Mouse (Mus musculus): ENCODE data around the gene Necap2.

Necap2 gene

DNA sequence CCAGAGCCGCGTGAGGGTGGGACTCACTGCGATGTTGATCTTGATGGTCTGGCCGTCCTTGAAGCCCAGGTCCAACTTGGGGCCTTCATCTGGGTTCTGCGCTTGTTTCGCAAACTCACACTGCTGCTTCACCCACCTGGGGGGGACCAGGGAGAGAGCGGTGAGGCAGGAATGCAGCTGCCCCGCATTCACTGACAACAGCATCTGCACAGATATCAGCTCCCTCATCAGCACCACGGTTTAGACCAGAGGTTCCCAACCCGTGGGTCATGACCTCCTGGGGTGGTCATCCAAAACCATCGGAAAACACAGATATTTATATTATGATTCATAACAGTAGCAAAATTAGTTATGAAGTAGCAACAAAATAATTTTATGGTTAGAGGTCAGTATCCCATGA is 5.7 kb downstream of the Necap2 start:
- DNase-seq, result no peak

DNA sequence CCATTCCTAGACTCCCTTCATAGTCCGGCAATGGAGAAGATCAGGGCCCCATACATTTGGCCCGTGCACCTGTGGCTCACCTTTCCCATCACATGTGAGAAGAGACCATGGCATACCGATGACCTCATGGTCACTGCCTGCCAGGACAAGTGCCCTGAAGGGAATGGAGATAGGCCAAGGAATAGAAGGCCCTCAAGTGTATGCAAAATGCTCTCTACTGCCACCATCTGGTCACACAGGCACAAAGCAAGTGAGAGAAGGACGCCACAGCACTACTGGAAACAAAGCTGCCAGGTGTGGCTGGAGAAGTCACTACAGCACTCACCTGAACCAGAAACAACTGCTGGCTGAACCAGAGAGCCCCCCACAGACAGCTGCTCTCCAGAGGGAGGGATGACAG is 8.4 kb downstream of the Necap2 start:
- DNase-seq, result peak; percentile 63 to 73

DNA sequence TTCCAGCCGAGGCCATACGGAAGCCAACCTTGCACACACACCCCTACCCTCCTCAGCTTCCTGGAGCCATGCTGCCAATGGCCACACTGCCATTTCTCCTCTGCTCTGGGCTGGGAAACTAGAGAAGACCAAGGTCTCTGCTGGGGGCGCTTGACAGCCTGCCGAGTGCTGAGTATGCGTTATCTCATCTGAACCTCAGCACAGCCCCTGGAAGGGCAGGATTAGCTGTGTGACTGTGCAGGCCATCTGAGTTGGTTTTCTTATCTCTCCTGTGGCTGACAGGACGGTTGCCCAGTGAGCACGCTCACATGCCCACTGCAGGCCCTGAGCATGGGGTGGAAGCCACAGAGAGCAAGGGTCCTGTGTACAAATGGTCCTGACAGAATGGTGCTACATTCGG is 9.5 kb downstream of the Necap2 start:
- DNase-seq, result no peak

DNA sequence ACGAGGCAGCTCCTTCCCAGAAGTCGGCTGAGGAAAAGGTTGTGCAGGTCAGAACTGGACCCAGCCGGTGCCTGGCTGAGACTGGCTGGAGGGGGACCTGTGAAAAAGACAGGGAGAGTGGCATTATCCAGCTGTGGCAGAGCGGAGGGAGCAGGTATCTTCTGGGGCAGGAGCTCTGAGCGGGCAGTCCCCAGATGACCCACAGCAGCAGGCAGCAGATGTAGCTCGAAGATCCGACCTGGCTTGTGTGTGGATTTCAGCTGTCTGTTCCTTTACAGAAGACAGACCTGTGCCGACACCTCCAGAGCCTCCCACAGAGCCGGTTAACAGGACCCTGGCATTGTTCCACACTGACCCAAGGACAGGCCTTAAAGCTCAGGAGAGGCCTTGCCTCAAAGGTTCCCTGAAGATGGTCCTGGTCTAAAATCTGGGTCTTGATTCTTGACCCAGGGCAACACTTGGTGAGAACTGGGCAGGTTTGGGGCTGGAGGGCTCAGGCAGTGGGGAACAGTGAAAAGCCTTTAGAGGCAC is 10.6 kb downstream of the Necap2 start:
- no peak for DNase-seq

DNA sequence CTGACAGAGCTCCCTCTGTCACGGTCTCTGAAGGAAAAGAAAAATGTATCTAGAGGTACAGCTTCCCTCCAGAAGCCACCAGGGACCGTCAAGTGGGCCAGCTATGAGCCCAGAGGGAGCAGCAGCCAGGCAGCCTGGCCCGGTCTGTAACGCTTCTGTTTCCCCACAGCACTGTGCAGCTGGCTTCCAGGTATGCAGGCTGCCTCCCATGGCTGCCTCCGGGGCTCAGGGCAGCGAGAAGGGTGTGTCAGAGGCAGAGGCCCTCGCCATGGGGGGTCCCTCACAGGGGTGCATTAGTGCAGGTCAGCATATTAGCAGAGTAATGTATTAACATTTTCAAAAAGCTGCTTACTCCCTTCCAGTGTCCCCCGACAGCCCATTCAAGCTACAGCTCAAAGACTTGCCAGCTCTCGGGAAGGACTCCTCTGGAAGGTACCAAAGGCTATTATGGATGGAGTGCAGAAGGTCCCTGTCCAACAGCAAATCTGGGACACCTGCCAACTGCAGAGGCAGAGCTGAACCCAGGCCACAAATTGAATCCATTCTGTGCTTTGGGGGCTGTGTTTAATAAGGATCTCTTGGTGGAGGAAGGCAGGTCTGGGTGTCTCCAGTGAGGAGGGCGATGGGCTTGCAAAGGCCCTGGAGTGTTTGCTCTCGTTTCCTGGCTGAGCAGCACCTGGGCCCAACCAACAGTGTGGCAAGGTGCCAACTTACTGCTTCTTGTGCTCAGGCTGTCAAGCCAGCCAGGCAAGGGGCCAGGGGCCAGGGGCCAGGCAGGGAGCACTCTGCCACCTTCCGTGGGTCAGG is 11.2 kb downstream of the Necap2 start:
- DNase-seq, result peak; percentile 68 to 77

DNA sequence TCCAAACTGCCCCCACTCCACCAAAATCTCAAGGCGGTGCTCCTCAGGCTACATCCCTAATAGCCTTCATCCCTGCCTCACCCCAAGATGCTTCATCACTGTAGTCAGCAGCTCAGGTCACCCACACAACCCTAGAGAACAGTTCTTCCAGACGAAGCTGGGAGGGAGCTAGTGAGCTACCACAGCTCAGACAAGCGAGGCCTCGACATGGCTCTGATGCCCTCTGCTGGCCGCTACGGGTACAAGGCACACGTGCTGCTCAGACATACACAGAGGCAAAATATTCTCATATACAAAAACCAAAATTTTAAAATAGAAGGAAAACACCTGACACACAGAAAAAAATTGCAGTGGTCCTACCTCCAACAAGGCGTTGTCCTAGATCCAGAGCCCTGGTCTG is 13.0 kb downstream of the Necap2 start:
- DNase-seq, result peak; percentile 76 to 84

DNA sequence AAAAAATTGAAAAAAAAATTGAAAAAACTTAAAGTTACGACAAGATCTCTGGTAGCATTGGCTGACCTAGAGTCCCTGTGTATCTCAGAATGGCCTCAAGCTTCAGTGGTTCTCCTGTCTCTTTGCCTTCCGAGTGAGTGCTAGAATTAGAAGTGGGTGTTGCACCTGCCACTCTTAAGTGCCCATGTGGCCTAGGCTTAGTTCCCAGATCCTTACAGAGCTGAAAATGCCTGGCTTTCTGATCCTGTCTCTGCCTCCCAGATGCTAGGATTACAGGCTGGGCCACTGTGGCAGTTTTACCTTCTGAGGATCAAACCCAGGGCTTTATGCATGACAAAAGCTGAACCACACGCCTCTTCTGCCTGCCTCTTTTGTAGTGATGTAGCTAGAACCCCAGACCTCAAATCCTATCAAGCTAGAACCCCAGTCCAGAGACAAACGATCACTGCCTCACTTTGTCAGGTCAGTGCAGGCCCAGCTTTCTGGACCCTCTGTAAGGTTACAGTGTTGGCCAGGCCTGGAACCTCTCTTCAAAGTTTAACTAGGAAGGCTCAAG is 14.0 kb downstream of the Necap2 start:
- no peak for DNase-seq

DNA sequence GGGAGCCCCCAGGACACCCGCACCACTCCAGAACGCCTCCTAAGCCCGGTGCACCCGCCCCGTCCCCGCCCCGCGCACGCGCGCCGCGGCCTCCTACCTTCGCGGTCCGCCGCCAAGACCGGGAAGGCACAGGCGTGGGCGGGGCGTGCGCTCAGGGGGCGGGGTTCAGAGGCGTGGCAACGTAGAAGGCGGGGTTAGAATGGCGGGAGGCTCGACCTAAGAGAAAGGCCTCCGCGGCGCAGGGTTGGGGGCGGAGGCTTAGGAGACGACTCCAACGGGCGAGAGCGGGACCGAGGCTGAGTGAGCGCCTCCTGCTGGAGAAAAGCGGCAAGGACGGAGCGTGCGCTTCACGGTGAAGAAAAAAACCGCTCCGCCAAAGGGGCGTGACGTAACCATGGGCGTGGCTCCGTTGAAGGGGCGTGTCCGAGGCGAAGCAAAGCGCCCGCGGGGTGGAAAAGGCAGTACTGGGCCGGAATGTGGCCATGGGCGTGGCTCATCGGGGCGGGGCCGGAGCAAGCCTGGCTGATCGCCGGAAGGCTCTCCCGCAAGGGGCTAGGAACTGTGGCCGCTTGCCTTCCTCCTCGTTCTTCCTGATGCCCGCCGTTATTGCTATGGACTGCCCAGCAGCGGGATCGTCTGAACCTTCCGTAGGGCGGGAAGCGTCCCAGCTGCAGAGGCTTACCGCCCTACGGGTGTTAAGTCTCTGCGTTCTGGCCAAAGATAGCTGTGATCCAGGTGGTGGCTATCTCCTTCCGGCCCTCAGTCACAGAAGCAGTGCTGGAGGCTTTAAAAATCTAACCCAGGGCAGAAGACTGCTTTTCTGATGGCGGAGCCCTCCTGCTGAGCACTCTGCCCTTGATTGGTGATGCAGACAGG is 17.5 kb downstream of the Necap2 start, which contains the start of gene Crocc:
TSS of gene Crocc (minus strand) at position 125 of the 876 bp plus-strand sequence.
- peak; percentile 98 to 99 for DNase-seq

DNA sequence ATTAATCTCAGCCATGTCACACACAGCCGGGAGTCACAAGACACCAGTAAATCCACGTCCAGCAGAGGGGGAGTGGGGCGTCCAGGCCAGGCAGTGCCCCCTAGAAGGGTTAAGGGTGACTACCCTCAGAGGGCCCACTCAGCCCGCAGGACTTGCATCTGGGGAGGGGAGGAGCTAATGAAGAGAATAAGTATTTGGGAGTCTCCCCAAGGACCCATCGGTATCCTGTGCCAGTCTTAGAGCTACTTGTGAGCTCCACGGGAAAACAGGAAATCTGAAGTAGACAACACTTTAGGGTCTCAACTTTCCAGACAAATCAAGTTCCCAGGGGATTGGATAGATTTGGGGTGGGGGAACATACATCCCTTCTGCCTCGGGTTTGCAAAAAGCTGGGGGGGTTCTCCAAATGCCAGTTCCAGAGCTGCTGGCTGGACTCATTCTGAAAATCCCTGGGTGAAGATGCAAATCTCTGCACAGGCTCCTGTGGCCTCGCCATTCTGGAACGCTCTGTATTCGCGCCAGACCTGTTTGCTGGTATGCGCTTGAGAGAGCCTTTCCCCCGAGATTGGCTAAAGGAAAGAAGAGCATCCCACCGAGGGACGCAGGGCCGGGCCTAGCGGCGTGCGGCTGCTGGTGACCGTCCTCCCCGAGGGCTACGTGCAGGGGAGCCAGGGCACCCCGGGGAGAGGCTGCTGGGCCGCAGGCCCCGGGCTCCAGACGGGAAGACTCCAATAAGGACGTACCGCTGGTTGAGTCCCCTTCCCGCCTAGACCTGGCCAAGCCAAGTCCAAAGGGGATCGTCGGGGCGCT is 18.3 kb downstream of the Necap2 start:
- DNase-seq, result no peak

DNA sequence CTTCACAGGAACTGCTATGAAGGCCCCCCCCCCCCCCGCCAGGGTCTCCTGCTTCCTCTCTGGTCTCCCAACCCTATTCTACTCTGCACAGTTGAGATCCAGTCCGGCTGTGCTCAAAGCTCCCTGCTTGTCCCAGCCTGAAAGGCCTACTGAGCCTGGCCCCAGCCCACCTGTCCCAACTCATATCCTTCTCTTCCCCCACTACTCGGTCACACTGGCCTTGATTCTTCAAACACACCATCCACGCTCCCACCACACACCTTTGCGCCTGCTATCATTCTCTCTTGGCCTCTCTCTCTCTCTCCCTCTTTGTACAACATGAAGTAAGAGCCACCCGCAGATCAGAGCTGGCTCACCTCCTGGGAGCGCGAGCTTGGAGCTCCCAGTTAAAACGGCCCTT is 19.3 kb downstream of the Necap2 start:
- DNase-seq, result no peak

DNA sequence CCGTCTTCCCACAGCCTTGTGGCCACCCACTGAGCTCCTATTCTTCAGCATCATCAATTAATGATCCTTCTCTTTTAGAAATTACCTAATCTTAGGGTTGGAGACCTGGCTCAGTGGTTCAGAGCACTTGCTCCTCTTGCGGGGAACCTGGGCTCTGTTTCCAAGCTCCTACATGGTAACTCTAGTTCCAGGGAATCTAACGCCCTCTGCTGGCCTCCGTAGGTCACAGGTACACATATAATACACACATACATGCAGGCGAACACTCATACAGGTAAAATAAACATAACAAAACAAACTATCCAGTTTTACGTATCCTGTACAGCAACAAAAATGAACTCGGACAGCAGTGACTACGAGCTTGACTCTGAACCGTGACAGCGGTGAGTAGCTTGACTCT is 21.2 kb downstream of the Necap2 start:
- DNase-seq, result no peak

DNA sequence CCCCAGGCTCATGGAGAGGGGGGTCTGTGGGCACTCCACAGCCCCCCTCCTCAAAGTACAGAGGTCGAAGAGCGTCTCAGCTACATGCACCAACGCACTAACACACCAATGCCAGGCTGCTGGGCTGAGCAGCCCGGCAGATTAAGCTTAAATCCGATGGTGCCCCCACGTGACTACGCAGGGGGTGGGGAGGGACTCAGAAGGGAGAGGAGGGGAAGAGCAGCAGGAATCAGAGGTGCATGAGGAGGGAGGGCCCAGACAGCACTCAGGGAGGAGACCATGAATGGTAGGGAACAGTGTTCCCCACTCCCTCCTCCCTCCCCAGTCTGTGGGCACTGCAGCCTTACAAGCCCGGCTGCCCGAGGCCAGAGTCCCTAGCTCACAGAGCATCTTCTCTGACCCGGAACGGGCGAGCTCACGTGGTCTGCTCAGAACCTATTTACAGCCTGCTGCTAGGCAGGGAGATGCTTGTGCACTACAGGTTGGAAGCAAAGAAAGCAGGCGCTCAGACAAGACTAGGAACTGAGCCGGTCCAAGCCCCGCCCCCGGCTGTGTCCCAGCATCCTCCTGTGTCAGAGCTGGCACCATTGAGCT is 24.5 kb downstream of the Necap2 start:
- DNase-seq, result no peak

DNA sequence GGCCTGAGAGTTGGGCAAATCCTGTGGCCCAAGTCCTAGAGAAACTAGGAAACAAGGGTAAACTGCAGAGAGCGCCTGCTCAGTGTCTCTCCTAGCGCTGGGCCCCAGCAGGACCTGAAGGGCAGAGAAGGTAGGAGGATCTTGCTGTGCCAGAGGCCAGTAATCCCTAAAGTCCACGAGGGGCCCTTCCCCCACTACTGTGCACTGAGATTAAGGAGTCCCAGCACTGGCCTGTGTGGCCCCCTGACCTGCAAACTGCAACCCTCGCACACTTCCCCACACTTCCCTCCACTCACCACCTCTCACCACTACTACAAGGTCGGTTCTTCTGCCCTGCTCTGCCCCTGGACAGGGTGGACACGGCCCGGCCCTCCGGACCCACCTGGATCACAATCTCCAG is 25.0 kb downstream of the Necap2 start:
- DNase-seq, result no peak

DNA sequence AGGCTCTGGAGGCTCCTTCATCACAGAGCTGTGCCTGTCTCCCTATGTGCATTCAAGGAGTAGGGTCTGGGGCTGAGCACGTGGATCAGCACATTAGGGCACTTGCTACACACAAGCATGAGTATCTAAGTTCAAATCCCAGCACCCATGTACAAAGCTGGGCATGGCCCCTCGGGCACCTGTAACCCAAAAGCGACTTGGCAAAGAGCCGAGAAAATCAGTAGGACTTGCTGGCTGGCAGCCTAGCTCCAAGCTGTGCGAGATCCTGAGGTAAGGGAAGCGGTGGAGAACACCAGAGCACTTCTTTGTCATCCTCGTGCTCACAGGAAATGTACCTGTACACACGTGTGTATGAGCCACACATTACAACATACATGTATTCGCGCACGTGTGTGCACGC is 25.7 kb downstream of the Necap2 start:
- DNase-seq, result no peak

DNA sequence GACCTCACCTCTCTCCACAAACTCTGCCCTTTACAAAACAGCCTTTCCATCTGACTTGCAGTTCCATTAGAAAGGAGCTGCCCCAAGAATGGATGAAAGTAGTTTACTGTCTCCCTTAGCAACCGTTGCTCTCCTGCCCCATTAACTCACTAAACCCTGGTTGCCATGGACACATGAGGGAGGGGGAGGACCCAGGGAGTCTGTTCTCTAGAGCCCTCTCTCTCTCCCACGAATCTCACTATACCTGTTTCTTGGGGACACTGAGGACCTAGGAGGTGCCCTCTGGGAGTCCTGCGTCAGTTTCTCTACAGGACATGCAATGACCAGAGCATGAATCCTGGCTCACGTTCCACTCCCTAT is 28.7 kb downstream of the Necap2 start:
- peak in 1 of 2 experiments; percentile 47 for DNase-seq

DNA sequence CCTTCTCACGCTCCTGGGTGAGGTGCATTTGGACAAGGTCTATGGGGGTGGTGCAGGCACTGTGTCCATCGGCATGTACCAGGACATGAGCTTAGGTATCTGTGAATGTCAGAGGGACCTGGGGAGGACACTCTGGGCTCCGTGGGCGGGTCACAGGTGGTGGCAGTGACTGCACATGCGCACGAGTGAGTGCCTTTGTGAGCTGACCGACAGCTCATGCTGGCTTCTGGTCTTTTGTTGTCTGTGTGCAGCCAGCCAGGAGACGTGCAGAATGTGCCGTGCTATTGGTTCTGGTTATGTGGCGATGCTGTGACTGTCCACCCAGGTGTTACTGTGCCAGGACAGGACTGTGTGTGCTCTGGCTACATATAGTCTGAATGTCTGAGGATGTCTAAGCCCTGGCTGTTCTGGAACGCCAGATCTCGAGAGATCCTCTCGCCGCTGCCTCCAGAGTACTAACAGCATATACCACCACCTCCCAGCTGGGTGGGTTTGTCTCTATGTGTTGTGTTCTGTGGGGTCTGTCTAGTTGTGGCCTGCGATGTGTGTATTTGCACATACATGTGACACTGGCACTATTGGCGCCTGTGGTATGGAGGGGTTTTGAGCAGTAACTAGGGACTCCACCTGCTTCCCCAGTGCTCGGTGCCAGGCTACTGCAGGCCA is 29.2 kb downstream of the Necap2 start:
- DNase-seq, result no peak

DNA sequence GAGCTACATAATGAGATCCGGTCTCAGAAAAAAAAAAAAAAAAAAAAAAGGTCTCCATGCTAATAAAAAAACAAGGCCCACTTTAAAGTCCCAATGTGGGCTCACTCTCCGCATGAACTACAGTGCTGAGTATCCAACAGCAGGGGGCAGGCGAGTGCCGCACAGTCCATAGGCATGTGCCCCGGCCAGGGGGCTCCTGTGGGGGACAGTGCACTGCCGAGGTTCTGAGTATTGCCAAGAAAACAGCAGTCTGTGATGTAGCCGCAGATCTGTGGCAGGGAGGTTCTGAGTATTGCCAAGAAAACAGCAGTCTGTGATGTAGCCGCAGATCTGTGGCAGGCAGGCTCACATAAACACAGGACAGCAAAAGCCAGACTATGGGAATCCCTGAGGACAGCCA is 33.3 kb downstream of the Necap2 start:
- peak in 1 of 2 experiments; percentile 57 for DNase-seq

DNA sequence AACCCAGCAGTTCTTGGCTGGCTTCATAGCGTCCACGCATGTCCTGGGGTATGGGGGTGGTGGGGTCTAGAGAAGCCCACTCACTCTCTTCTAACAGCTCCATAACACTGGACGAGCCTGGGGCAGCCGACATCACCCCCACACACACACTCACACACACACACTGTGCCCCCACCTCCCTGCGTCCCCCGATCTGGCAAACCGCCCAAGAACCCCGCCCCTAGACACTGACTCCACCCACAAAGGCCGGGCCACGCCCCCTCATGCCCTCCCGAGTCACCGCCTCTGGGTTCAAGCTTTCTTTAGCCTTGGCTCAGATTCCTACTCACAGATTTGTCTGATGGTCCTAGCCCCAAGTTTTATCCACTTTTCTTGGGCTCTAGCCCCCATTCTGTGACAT is 37.0 kb downstream of the Necap2 start:
- no peak for DNase-seq

DNA sequence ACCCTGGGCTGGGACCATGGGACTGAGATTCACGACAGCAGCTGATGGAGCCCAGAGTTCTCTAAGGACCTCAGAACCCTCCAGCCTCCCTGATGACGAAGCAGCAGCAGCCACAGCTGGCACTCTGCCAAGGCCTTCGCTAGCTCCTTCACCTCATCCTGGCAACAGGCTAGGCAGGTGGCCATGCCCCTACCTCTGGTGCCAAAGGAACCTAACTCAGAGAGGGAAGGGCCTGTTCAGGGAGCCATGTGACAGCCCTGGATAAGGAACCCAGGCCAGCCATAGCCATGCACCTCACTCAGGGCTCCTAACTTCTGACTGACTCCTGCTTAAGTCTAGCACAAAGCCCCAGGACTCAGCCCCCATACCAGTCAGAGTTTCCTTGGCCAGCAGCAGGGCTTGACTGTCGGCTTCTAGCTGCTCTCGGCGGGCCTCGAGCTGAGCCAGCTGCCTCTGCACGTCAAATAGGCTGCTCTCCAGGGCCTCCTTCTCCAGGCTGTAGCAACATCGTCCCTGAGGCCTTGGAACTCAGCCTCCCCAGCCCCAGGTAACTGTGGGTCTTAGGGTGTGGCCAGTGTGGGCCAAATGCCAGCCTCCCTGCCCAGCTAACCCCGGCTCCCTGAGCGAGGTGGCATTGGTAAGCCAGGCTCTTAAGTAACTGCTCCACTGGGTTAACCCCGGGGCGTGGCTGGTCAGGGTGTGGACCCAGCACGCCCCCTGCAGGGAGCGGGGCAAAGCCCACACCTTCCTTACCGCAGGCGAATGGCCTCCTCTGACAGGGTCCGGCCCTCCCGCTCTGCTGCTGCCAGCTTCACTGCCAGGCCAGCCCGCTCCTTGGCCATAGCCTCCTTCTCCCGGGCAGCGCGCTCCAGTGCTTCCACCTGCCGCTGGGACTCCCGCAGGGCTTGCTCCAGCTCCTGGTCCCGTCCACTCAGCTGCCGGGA is 44.3 kb downstream of the Necap2 start:
- peak; percentile 84 to 90 for DNase-seq

DNA sequence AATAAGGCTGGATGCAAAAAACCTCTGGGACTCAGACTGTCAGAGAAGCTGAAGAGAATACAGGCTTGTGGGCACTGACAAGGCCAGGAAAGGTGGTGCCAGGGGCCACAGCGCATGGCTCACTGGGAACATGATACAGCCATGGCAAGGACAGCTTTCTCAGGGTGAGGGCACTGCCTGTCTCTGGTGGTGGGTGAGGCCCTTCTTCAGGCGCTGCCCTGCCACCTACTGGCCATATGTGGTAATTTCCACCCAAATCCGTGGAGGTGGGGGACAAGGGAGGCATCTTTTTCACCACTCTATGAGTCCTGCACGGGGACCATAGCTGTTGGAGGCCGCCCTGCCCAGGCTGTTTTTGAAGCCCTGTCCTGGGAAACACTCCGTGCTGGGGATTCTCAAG is 46.4 kb downstream of the Necap2 start:
- peak; percentile 71 to 81 for DNase-seq
